Mouse (Mus musculus) c-Kit-positive CD71-positive TER-119-positive erythroid progenitor cells, embryonic 14.5 days (primary cell): ENCODE measurements around the gene Dcdc2b.

Experiments used
- DNase-seq: peaks from one replicate; pipeline ENCODE4 v3.0.0-alpha.2; 2013; ENCODE audit warnings: low spot score

Dcdc2b gene

GRCm38 (mm10) chr4:129621283-129621841, 7.3 kb upstream of the Dcdc2b start:
- no peak for DNase-seq

DNA sequence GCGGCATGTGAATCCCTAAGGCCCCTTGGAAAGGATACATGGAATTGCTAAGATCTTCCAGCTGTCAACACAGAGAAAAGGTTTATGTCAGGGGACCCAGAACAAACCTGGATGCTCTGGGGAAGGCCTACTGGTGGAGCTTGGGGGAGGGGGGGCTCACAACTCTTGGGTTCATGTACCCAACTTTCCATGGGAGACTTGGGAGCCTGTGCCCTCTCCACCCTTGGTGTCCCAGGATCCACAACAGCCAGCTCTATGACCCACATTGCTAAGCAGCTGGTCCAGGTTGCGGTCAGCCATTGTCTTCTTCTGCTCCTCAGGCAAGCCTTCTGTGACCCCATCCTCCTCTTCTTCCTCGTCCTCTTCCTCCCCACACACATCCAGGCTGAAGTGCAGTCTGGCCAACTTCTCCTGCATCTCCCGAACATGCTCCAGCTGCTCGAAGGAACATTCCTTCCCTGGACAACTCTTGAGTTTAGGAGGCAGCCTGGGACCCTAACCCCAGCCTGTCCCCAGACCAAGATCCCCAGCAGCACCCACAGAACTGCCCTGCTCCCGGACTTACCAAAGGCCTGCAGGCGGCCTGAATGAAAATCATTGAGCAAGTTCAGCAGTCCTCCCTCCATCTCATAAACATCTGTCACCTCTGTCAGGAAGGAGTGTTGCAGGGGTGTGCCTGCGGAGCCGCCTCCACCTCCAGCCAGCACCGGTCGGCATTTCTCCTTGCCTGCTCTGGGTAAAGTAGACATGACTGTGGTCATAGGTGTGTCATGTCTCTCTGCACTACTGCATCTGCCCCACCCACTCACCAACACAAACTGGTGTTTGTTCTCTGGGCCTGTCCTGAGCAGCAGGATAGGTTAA, 6.6 kb upstream of the Dcdc2b start:
- DNase-seq = no peak

DNA sequence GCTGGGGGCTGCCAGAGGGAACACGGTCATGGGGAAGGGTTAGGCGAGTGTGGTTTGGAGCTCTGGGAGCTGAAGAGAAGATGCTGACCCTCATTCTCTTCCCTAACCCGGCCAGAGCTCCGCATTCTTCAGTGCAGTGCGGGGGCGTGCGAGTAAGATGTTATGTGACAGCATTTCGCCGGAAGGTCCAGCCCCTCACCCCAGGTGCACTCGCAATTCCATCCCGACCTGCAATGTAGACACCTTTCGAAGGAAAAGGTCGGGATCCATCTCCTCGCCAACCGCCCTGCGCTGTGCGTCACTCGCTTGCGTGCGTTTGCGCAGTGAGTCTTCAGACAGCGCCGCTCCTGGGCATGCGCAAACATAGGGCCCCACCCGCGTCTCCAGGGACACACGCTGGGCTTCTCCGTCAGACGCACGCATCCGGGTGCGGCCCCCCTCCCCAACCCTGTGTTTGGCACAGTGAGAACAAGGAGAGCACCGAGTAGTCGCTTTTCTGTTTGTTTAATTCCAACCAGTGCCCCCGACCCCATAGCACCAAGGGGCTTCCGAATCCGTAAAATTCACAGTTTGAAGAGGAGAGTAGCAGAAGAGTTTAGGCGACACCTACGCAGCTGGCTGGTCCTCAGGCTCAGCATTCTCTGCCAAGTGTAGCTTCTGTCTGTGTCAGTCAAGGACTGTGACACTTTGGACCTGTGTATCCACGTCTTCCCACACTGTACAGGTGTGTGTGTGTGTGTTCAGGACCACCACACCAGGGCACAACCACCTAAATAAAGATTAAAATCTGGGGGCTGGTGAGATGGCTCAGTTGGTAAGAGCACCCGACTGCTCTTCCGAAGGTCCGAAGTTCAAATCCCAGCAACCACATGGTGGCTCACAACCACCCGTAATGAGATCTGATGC, 5.0 kb upstream of the Dcdc2b start, which contains the start of gene Iqcc:
Gene Iqcc (minus strand): TSS at position 314 of the 906 bp plus-strand sequence.
- peak; percentile 89 for DNase-seq

GRCm38 (mm10) chr4:129618031-129618430, 4.0 kb upstream of the Dcdc2b start:
- no peak for DNase-seq

DNA sequence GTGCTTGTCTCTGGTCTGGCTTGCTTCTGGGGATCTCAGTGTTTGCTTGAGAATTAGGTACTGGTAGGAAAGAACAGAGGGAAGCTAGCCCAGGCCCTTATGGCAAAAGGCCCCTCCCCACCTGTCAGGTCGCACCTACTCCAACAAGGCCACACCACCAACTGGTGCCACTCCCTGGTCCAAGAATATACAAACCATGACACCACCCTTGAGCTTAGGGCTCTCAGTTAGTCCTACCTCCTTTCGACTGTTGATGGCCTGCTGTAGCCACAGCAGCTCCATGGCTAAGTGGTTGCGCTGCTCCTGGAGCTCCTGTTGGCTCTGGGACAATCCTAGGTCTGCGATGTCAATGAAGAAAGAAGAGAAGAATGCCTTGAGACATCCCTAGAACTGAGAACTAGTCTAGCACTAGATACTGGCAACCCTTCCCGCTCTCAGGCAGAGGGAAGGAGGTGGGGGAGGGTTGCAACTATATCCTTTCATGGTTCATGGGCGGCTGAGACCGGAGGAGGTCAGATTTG, 3.1 kb upstream of the Dcdc2b start:
- DNase-seq = no peak

GRCm38 (mm10) chr4:129616631-129617030, 2.6 kb upstream of the Dcdc2b start:
- DNase-seq = no peak

GRCm38 (mm10) chr4:129615801-129616290, 1.8 kb upstream of the Dcdc2b start:
- no peak for DNase-seq

GRCm38 (mm10) chr4:129610472-129610871, 3.6 kb downstream of the Dcdc2b start:
- no peak for DNase-seq

DNA sequence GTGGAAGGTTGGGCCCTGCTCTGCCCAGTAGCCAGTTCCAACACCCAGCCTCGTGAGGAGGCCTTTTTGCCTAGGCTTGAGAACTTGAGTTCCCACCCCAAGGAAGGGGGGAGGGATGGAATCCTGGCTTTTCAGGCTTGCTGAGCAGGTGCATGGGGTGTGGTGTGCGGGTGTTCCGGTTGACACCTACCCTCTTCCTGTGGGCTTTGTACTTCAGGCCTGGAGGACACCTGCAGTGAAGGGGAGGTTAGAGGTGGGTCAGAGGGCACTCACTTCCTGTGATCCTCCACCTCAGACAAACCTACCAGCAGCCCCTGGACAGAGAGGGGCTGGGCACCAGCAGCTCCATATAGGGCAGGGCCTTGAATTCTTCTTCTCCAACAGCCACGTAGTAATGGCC, 4.0 kb downstream of the Dcdc2b start:
- no peak for DNase-seq

DNA sequence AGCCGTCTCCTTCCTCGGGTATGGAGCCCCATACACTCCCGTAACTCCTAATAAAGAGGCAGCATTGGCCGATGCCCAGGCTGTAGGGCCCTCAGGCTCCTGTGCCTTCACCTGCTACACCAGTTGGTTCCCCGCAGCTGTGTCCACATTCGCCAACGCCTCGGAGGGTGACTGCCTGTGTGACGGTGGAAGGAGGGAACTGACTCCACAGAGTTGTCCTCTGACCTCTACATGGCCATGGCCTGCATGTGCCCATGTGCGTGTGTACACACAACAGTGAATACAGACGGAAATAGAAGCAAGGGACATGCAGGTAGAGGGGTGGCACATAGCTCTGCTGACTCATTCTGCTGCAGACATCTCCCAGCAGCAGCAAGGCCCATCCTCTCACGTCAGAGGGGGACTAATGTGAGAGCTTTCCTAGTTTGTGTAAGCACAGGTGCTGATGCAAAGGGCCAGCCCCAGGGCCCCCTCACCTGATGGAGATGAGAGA, 4.9 kb downstream of the Dcdc2b start:
- DNase-seq = no peak

DNA sequence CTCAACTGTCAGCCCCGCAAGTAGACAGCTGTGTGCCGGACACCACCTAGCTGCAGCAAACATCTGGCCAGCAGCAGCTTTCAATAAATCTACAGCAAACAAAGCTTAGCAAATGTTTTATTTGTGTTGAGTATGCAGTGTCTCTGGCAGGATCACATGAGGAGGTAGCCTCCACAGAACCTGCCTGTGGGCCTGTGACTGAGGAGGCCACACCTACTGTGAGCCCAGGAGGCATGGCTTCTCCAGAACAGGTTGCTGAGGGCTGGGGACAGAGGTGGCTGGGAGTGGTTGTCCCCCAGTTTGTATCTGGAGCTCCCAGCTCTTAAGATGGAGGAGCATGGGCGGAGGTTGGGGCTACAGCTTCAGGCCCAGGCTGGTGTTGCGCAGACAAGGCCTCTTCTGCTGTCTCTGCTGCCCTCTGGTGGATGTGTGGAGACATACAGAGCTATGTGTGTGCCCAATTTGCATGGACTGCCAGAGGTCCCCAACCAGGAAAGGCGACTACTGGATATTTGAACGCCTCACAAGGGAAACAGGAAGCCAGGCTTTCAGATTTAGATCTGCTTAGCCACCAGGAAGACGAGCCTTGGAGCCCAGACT, 5.5 kb downstream of the Dcdc2b start:
- DNase-seq = peak; percentile 87

GRCm38 (mm10) chr4:129600233-129601158, 13.6 kb downstream of the Dcdc2b start, which contains the start of the genes Eif3i and Tmem234:
Eif3i (minus strand) TSS chr4:129600648.
Tmem234 (plus strand) TSS chr4:129600668.
- DNase-seq = peak; percentile 79

DNA sequence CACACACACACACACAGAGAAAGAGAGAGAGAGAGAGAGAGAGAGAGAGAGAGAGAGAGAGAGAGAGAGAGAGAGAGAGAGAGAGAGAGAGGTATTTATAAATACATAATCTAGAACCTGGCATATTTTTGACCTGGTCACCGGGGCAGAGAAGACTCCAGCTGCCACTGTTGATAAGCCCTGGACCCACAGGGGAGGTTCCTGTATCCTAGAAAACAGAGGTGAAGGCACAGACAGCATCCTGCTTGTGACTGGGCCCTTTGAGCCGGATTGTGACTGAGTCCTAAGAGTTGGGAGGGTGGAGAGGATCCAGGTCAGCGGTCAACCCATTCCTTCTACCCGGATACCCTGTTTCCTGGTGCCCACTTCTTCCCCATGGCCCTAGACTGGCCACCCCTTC, 25.2 kb downstream of the Dcdc2b start:
- DNase-seq = no peak

GRCm38 (mm10) chr4:129586943-129587342, 27.1 kb downstream of the Dcdc2b start:
- DNase-seq = no peak

DNA sequence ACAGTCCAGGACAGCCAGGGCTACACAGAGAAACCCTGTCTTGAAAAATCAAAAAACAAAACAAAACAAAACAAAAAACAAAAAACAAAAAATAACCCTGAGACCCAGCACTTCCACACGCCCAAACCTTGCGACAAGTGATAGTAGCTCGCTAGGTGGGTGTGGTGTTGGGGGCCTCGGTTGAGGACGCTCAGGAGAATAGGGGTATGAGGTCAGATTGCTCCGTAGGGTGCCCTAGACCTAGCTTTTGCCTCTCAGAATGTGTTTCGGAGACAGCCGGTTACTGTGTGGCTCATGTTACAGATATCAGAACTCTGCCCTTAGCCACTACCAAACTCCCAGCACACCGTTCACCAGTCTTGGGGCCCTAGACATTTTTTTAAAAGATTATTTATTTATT, 28.3 kb downstream of the Dcdc2b start:
- DNase-seq = no peak

DNA sequence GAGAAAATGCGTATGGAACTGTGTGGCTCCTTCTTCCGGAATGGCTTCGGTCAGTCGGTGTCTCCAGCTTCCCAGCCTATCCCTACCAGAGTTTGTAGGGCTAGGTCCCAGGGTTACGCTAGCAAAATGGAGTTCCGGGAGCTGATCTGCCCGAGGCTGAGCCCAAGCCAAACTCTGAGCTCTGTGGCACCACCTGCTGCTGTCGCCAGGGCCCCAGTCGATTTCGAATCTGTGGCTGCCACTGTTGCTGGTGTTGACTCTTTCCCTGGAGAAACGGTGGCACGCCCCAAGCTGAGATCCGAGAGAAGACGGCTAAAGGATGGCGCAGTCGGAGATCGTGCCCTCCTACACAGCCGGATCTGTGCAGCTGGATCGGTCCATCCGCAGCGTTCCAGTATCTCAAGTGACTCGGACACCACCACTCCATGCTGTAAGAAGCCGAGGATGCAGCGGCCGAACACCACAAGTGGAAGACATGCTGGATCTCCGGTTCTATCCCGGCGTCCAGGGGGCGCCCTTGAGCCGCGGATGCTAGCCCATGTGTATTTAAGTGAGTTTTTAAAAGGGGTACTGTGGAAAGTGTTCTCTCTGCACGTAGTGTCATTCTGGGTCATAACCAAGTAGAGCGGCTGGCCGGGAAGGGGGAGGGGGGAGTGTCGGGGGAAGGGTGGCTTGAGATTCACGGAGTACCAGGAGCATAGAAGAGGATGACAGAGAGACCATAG, 29.0 kb downstream of the Dcdc2b start:
- peak; percentile 83 for DNase-seq

DNA sequence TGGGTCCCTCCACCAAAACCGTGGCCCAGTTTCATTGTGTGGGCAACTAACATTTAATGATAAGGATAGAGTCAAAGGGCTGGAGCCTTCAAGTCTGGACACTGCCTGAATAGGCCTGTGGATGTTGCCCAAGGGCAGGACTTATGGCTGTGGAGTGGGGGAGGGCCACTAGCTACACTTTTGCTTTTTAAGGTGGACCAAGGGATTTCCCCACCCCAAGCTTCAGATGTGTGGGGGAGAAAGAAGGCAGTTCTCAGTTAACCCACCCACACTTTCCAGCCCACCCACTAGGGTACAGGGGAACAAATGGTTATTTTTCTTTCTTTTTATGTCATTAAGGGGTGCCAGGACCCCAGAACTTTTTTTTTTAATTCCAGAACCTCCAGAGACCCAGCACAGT, 29.7 kb downstream of the Dcdc2b start:
- DNase-seq = no peak

GRCm38 (mm10) chr4:129582251-129582650, 31.8 kb downstream of the Dcdc2b start:
- DNase-seq = no peak

DNA sequence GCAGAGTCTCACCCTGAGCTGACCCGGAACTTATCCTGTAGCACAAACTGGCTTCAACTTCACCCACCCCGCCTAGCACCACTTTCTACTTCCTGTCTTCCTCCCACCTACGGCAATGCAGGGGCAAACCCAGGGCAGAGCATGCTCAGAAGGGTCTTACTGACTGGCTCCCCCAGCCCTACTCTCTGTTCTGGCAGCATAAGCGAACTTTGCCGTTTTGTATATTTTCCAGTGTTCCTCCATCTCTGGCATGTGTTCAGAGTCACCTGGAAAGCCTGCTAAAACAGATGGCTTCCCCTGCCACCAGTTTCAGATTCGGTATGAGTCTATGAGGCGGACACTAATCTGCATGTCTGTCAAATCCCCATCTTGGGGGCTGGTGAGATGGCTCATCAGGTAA, 33.7 kb downstream of the Dcdc2b start:
- DNase-seq = no peak

GRCm38 (mm10) chr4:129578466-129578865, 35.6 kb downstream of the Dcdc2b start, which contains the start of gene Fam167b:
Fam167b (minus strand) TSS chr4:129578549.
- DNase-seq = no peak
